Mouse (Mus musculus) liver (tissue): ENCODE data around the gene Camsap2.

Source experiments
- DNase-seq: peaks from one replicate; pipeline ENCODE4 v3.0.0-alpha.2; 2020; ENCODE audit warnings: mixed read lengths

The Camsap2 gene

DNA sequence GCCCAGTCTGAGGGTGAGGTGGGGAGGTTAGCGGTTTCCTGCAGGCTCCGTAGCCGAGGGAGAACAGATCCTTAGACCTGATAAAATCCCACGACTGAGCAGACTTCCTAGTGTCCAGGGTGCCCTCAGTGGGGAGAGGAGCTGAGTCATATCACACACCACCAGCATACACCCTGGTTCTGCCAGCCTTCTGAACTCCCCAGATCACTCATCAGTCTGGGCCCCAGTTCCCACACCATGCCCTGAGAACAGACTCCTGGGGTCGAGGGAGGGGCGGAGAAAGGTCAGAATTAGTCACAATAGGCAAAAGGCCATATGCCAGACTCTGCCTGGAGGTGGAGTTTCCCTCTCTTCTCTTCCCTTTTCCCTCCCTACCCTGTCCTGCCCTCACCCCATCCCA lies 90.7 kb downstream of the Camsap2 start:
- no peak for DNase-seq

GRCm38 (mm10) chr1:136254503-136255065 lies 91.3 kb downstream of the Camsap2 start:
- DNase-seq = no peak

DNA sequence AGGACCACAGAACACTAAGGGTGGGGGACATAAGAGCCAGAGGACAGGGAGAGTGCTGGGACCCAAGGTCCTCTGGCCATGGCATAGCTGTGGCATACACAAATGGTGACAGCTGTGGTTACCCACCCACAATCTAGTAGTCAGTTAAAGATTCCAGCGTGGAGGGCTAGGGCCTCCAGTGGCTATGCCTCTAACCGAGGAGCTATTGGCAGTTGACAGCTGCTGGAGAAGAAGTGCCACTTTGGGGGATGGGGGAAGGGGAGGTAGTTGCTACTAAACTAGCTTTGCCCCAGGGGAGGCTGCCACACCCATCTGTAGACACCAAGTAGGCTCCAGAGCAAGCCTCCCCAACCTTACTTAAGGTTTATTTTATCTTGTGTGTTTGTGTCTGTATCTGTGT lies 92.4 kb downstream of the Camsap2 start:
- no peak for DNase-seq

- no peak for DNase-seq
Observed at GRCm38 (mm10) chr1:136249662-136250061, 96.2 kb downstream of the Camsap2 start.

DNA sequence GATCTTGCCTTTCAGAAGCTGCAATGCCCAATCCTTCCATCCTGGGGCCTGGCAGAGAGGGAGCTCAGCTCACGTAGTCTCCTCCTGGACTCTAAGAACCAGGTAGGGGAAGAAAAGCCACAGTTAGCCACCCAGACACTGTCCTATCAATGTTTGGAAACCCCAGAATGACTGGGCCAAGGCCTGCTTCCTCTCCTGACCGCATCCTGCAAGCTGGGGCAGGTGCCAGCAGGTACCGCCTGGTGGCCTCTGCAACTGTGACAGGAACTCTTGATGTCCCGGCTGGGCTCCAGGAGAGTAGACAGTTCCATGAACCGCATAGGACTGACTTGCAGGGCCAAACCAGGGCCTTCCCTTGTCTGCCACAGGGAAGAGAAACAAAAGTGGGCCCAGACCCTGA lies 98.5 kb downstream of the Camsap2 start:
- DNase-seq = no peak

GRCm38 (mm10) chr1:136244469-136244868 lies 101.4 kb downstream of the Camsap2 start:
- DNase-seq = no peak

- DNase-seq = no peak
Observed at GRCm38 (mm10) chr1:136241801-136242200, 104.1 kb downstream of the Camsap2 start.

- DNase-seq = no peak
Observed at GRCm38 (mm10) chr1:136238495-136238894, 107.4 kb downstream of the Camsap2 start.

DNA sequence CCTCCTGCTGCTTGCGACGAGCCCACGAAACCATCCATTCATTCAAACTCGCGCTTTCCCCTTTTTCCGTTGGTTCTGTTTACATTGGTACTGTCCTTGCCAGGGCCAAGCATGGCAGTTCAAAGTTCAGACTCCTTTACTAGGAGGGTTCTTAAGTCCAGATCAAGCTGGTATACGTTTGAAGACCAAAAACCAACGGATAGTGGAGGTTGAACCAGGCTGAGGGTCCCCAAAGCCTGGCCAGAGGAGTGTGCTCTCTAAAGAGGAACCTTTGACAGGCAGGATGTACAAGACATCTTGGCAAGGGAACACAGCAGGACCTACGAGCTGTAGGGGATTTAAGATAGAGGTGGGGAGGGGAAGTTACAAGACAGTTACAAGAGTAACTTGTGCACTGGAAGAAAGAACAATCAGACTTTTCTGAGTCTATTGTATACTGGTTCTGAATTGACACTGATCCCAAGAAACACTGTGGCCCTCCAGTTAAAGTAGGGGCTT lies 111.3 kb downstream of the Camsap2 start:
- no peak for DNase-seq

DNA sequence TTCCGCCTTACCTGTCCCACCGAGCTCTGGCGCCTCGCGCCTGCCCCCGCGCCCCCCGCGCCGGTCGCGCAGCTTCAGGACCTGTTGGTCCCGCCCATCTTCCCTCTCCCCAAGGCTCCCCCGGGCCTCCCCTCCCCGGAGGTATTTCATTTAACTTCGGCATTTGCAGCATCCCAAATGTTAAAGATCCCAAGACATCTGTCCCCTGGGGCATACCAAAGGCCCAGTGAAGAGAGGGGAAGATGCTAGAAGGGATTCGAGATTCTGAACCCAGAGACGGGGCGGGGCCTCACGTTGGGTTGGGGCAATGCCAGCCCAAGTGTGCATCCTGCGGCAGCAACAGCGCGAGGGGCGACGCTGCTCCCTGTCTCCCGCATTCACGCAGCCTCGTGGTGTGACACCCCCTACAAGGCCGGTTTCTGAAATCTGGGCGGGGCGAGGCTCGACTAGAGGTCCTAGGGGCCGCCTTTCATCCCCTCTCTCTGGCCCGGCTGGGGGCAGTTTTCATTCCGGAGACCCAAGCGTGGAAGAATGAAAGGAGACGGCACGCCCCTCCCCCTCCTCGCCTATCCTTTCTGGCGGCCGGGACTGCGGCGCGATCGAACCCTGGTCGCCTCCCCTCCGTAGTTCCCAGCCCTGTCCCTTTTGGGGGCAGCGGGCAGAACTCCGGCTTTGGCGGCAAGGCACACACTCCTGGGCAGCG lies 111.9 kb downstream of the Camsap2 start, which contains the start of gene Inava:
Inava (minus strand) TSS at position 373 of the 703 bp plus-strand sequence.
- DNase-seq = peak; percentile 48

DNA sequence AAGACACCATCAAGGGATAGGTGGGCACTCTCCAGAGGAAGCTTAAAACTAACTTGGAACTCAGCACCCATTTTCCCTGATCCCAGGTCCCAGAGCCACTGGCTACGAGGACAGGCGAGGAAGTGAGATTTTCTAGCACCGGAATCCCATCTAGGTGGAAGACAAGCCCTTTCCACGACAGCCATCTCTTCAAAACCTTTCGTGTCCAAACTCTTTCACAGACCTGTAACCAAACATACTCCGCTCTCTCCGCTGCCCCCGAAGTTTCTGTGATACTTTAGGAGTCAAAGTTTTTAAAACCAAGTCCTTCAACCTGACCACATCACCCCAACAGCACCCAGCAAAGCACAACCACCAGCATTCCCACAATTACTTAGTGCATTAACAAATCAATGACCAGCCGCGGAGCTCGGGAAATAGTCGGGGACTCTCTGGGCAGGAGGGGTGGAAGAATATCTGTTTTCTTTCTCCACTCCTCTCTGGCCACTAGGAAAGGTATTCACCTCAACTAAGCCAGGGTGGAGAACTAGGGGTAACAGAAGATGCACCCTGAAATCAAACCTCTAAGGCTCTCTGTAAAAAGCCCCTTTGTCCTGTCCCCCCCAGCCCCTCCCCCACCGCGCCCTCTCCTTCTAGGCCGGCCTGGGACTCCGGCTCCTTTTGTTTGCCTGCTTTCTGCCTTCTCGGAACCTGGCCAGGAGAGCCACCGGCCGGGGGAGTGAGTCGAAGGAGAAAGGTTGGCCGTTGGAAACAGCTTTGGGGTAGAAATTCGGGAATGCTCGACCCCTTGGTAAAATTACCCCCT lies 112.7 kb downstream of the Camsap2 start:
- DNase-seq = no peak

DNA sequence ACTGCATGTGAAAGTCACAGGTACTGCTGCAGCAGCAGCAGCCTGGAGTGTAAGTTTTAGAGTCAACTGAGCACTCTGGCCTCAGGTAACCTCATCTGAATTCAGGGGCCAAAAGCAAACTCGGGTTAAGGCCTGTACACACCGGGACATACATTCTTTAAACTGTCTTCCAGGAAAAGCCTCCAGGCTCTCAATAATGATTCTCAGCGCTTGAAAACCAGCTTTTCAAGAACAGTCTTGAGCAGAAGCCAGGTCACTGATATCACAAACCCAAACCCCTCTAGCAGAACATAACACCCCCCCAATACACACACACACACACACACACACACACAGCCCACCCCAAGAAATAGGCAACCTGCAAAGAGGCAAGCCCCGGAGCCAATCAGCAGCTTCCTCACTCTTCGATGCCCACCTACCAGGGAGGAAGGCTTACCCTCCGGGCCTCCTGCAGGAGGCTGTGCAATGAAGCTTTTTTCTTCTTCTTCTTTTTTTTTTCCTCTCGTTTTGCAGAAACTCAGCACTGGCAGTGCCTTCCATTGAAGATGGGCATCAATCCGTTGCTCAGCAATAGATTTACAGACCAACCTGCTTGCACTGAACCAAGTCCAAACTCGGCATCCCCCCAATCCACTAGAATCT lies 113.5 kb downstream of the Camsap2 start:
- no peak for DNase-seq

DNA sequence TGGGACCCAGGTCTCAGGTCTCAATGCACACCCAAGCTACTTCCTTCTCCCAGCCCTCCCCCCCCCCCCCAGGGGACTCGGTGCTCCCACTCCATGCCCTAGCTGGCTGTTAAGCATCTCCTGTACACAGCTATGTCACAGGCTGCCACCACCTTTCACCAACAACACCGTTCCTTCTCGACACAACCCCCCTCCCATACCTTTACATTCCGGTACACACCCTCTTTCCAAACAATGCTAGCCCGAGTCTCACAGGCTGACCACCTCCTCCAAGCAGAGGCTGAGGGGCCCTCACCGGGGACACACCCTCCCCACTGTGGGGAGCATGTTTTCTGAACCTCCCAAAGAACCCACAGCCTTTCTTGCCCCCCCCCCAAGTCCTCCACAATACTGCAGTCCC lies 114.3 kb downstream of the Camsap2 start:
- DNase-seq = no peak

DNA sequence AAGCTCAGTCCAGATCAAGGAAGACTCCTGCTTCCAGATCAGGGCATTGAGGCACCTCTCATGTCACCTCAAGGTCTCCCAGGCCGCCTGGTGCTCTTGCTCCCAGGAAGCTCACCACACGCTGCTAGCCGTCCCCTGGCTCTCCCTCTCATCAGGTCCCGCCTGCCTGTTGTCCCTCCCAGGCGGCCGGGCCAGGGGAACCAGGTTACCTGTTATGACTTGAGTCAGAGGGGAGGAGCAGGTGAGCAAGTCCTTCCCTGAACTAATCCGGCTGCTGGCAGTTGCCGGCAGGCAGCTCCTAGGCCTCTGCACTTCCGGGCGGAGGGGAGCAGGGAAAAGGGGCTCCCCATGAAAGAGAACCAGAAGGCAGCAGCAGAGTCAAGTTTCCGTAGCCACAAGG lies 115.7 kb downstream of the Camsap2 start:
- no peak for DNase-seq

GRCm38 (mm10) chr1:136229040-136229373 lies 116.9 kb downstream of the Camsap2 start:
- DNase-seq = no peak

GRCm38 (mm10) chr1:136228328-136229039 lies 117.4 kb downstream of the Camsap2 start:
- DNase-seq = peak; percentile 47

DNA sequence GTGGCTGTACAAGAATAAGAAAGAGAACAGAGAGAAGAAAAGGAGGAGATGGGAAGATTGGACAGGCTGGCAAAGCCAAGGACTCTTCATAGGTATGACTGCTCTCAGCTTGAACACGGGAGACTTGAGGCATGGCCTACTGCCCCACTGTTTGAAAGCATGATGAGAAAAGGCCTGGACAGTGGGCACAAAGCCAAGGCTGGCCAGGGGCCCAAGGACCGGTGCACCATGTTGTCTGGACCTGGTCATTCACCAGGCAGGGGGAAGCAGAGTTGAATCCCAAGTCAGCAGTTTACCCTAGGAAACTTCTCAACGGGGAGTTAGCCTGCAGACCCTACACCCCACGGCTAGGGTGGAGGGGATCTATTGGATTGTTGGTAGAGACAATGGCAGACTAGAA lies 118.0 kb downstream of the Camsap2 start:
- no peak for DNase-seq

- no peak for DNase-seq
Observed at GRCm38 (mm10) chr1:136226626-136227025, 119.3 kb downstream of the Camsap2 start.

GRCm38 (mm10) chr1:136225846-136226245 lies 120.1 kb downstream of the Camsap2 start:
- DNase-seq = no peak

GRCm38 (mm10) chr1:136223758-136224342 lies 122.1 kb downstream of the Camsap2 start:
- DNase-seq = no peak

- DNase-seq = no peak
Observed at GRCm38 (mm10) chr1:136222386-136222785, 123.5 kb downstream of the Camsap2 start.
